Mouse (Mus musculus): ENCODE measurements around the gene Carmil1. TPM values are rescaled to one million over a fixed set of nuclear protein-coding genes. Genes with fewer than 3 reads are reported as not detected.

The Carmil1 gene
- total and polyA plus RNA-seq, 3 experiments, result 1.2 to 6.9 (median 4.4) TPM

GRCm38 (mm10) chr13:24154281-24155061, 126.1 kb downstream of the Carmil1 start:
- no peaks in the 10 kb centered on the region for H3K27me3 ChIP-seq (ENCODE audit: control insufficient read depth, insufficient read depth, low read length)
- WGBS, result 60% methylated on average over 10 of the region's 10 CpGs
- H3K4me1 ChIP-seq (ENCODE audit: control insufficient read depth, insufficient read depth, low read length), result no peaks in the 10 kb centered on the region
- no peaks in the 10 kb centered on the region for H3K36me3 ChIP-seq (ENCODE audit: control insufficient read depth, insufficient read depth, low read length)
- H3K4me3 ChIP-seq, result no peak overlapping the region
- no peak for DNase-seq
- no peaks in the 10 kb centered on the region for H3K79me2 ChIP-seq (replicated peaks; ENCODE audit: control insufficient read depth, insufficient read depth, low read length)
- intact Hi-C loops (cut with DNase I), result no loop called here
- no peak overlapping the region for H3K9ac ChIP-seq (ENCODE audit: low read depth, low read length)
- TF ChIP-seq CTCF (IDR thresholded peaks at IDR 0.05) (no peak), POLR2A (IDR thresholded peaks at IDR 0.05; ENCODE audit: insufficient read depth, low read depth, low read length) (no peak), EP300 (IDR thresholded peaks at IDR 0.05; ENCODE audit: insufficient read depth, low read depth, low read length) (no peak)
- no peak overlapping the region for H3K27ac ChIP-seq

- Histone ChIP-seq H3K4me1 (ENCODE audit: control insufficient read depth, insufficient read depth, low read length) (no peaks in the 10 kb centered on the region), H3K27me3 (ENCODE audit: control insufficient read depth, insufficient read depth, low read length) (no peaks in the 10 kb centered on the region), H3K27ac (no peak overlapping the region), H3K9ac (ENCODE audit: low read depth, low read length) (no peak overlapping the region), H3K79me2 (replicated peaks; ENCODE audit: control insufficient read depth, insufficient read depth, low read length) (no peaks in the 10 kb centered on the region), H3K4me3 (no peak overlapping the region), H3K36me3 (ENCODE audit: control insufficient read depth, insufficient read depth, low read length) (no peaks in the 10 kb centered on the region)
- no peak for DNase-seq
- intact Hi-C loops (cut with DNase I), result no loop called here
- no peak for TF ChIP-seq POLR2A (IDR thresholded peaks at IDR 0.05; ENCODE audit: insufficient read depth, low read depth, low read length)
- no peak for TF ChIP-seq EP300 (IDR thresholded peaks at IDR 0.05; ENCODE audit: insufficient read depth, low read depth, low read length)
- no peak for TF ChIP-seq CTCF (IDR thresholded peaks at IDR 0.05)
- WGBS, result 51% methylated on average over 7 of the region's 7 CpGs
Observed at GRCm38 (mm10) chr13:24152610-24153009, 128.0 kb downstream of the Carmil1 start.

GRCm38 (mm10) chr13:24151335-24151734, 129.3 kb downstream of the Carmil1 start:
- Histone ChIP-seq H3K79me2 (replicated peaks; ENCODE audit: control insufficient read depth, insufficient read depth, low read length) (no peaks in the 10 kb centered on the region), H3K27me3 (ENCODE audit: control insufficient read depth, insufficient read depth, low read length) (no peaks in the 10 kb centered on the region), H3K27ac (no peak overlapping the region), H3K4me3 (no peak overlapping the region), H3K4me1 (ENCODE audit: control insufficient read depth, insufficient read depth, low read length) (no peaks in the 10 kb centered on the region), H3K36me3 (ENCODE audit: control insufficient read depth, insufficient read depth, low read length) (no peaks in the 10 kb centered on the region), H3K9ac (ENCODE audit: low read depth, low read length) (no peak overlapping the region)
- 87% methylated on average over 6 of the region's 6 CpGs for WGBS
- intact Hi-C loops (cut with DNase I), result no loop called here
- DNase-seq, result no peak
- TF ChIP-seq CTCF (IDR thresholded peaks at IDR 0.05) (no peak), POLR2A (IDR thresholded peaks at IDR 0.05; ENCODE audit: insufficient read depth, low read depth, low read length) (no peak), EP300 (IDR thresholded peaks at IDR 0.05; ENCODE audit: insufficient read depth, low read depth, low read length) (no peak)

- no peak for TF ChIP-seq POLR2A (IDR thresholded peaks at IDR 0.05; ENCODE audit: insufficient read depth, low read depth, low read length)
- TF ChIP-seq EP300 (IDR thresholded peaks at IDR 0.05; ENCODE audit: insufficient read depth, low read depth, low read length), result no peak
- no peak for TF ChIP-seq CTCF (IDR thresholded peaks at IDR 0.05)
- no peak for DNase-seq
- WGBS, result 48% methylated on average over 1 of the region's 1 CpGs
- Histone ChIP-seq H3K27me3 (ENCODE audit: control insufficient read depth, insufficient read depth, low read length) (no peaks in the 10 kb centered on the region), H3K36me3 (ENCODE audit: control insufficient read depth, insufficient read depth, low read length) (no peaks in the 10 kb centered on the region), H3K79me2 (replicated peaks; ENCODE audit: control insufficient read depth, insufficient read depth, low read length) (no peaks in the 10 kb centered on the region), H3K4me1 (ENCODE audit: control insufficient read depth, insufficient read depth, low read length) (no peaks in the 10 kb centered on the region; the same call in 1 of the 2 replicates), H3K4me3 (no peak overlapping the region), H3K27ac (no peak overlapping the region), H3K9ac (ENCODE audit: low read depth, low read length) (no peak overlapping the region)
- intact Hi-C loops (cut with DNase I), result no loop called here
Observed at GRCm38 (mm10) chr13:24148549-24148948, 132.0 kb downstream of the Carmil1 start.

GRCm38 (mm10) chr13:24147006-24147405, 133.6 kb downstream of the Carmil1 start:
- 52% methylated on average over 3 of the region's 3 CpGs for WGBS

GRCm38 (mm10) chr13:24146541-24146940, 134.1 kb downstream of the Carmil1 start:
- Histone ChIP-seq H3K79me2 (replicated peaks; ENCODE audit: control insufficient read depth, insufficient read depth, low read length) (no peaks in the 10 kb centered on the region), H3K27me3 (ENCODE audit: control insufficient read depth, insufficient read depth, low read length) (no peaks in the 10 kb centered on the region), H3K36me3 (ENCODE audit: control insufficient read depth, insufficient read depth, low read length) (no peaks in the 10 kb centered on the region), H3K9ac (ENCODE audit: low read depth, low read length) (no peak overlapping the region), H3K4me3 (no peak overlapping the region), H3K27ac (no peak overlapping the region), H3K4me1 (ENCODE audit: control insufficient read depth, insufficient read depth, low read length) (no peaks in the 10 kb centered on the region; the same call in 1 of the 2 replicates)
- no peak for DNase-seq
- intact Hi-C loops (cut with DNase I), result no loop called here
- 87% methylated on average over 5 of the region's 5 CpGs for WGBS
- TF ChIP-seq EP300 (IDR thresholded peaks at IDR 0.05; ENCODE audit: insufficient read depth, low read depth, low read length), result no peak
- TF ChIP-seq POLR2A (IDR thresholded peaks at IDR 0.05; ENCODE audit: insufficient read depth, low read depth, low read length), result no peak
- TF ChIP-seq CTCF (IDR thresholded peaks at IDR 0.05), result no peak

More at GRCm38 (mm10) chr13:24147006-24147405, 133.6 kb downstream of the Carmil1 start:
- no peaks in the 10 kb centered on the region for H3K27me3 ChIP-seq (ENCODE audit: control insufficient read depth, insufficient read depth, low read length)
- intact Hi-C loops (cut with DNase I), result no loop called here
- no peak overlapping the region for H3K9ac ChIP-seq (ENCODE audit: low read depth, low read length)
- H3K4me1 ChIP-seq (ENCODE audit: control insufficient read depth, insufficient read depth, low read length), result no peaks in the 10 kb centered on the region; the same call in 1 of the 2 replicates
- no peaks in the 10 kb centered on the region for H3K79me2 ChIP-seq (replicated peaks; ENCODE audit: control insufficient read depth, insufficient read depth, low read length)
- H3K4me3 ChIP-seq, result no peak overlapping the region
- no peaks in the 10 kb centered on the region for H3K36me3 ChIP-seq (ENCODE audit: control insufficient read depth, insufficient read depth, low read length)
- no peak for DNase-seq
- TF ChIP-seq CTCF (IDR thresholded peaks at IDR 0.05), result no peak
- H3K27ac ChIP-seq, result no peak overlapping the region
